Mouse (Mus musculus): Measurements from ENCODE around the gene Prelid1. TPM values are rescaled to one million over a fixed set of nuclear protein-coding genes. Genes with fewer than 3 reads are reported as not detected.
A peak's percentile ranks its signal among the peaks of the same experiment; 100 is the strongest.

Gene Prelid1
- polyA plus RNA-seq, 1 experiment from 2014 or later: 310 TPM

DNA sequence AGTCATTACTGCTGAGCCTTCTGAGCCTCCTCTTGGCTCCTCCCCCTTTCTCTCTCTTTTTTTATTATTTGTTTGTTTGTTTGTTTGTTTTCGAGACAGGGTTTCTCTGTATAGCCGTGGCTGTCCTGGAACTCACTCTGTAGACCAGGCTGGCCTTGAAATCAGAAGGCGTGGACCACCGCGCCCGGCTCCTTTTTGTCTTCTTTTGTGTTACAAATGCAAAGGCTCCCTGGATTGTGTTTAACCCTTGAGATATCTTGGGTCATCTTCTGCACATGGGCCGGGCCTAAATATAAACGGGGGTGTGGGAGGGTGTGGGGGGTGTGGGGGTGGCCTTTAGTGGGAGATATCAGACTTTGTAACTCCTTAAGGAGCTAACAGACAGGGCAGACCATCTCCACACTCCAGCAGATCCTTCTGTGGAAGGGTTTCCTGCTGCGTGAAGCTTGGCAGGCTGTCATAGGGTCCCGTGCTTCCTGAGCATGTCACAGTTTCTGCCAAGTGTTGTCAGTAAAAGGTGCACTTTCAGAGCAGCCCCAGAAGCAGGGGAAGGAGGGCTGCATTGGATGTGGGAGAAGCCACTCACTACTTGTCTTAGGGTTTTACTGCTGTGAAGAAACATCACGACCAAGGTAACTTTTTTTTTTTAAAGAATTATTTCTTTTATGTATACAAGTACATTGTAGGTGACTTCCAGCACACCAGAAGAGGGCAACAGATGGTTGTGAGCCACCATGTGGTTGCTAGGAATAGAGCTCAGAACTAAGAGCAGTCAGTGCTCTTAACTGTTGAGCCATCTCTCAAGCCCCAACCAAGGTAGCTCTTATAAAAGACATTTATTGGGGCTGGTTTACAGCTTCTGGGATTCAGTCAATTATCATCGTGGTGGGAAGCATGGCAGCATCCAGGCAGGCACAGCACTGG lies 18.1 kb downstream of the Prelid1 start:
- no peak overlapping the region for H3K4me2 ChIP-seq (replicated peaks)
- no peaks in the 10 kb centered on the region for H3K36me3 ChIP-seq
- ATAC-seq: no peak
- H3K9ac ChIP-seq (replicated peaks): no peak overlapping the region
- no peak overlapping the region for H3K4me3 ChIP-seq (replicated peaks)
- H3K27ac ChIP-seq: no peak overlapping the region
- WGBS: 65% methylated on average over 12 of the region's 12 CpGs
- no peaks in the 10 kb centered on the region for H3K4me1 ChIP-seq (replicated peaks)
- no peaks in the 10 kb centered on the region for H3K9me3 ChIP-seq
- H3K27me3 ChIP-seq: no peaks in the 10 kb centered on the region

DNA sequence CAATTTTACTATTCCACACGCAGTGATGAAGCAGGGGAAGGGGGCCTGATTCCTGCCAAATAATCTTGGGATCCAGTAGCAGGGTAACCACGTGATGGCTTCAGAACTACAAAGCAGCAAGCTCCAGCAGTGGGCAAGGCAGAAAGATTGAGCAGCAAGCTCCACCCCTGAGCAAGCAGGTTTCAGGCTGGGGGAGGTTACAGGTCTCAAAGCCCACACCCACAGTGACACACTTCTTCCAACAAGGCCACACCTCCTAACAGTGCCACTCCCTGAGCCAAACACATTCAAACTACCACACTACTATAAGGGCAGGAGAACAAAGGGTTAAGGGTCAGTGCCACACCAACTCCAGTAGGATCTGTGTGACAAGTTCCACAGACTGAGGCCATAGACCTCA lies 19.0 kb downstream of the Prelid1 start:
- H3K4me3 ChIP-seq (replicated peaks): no peak overlapping the region
- H3K27me3 ChIP-seq: no peaks in the 10 kb centered on the region
- H3K9me3 ChIP-seq: no peaks in the 10 kb centered on the region
- H3K27ac ChIP-seq: no peak overlapping the region
- H3K4me2 ChIP-seq (replicated peaks): no peak overlapping the region
- H3K4me1 ChIP-seq (replicated peaks): no peaks in the 10 kb centered on the region
- 46% methylated on average over 2 of the region's 2 CpGs for WGBS
- no peak overlapping the region for H3K9ac ChIP-seq (replicated peaks)
- ATAC-seq: no peak
- peaks cover 8% of the 10 kb centered on the region for H3K36me3 ChIP-seq

DNA sequence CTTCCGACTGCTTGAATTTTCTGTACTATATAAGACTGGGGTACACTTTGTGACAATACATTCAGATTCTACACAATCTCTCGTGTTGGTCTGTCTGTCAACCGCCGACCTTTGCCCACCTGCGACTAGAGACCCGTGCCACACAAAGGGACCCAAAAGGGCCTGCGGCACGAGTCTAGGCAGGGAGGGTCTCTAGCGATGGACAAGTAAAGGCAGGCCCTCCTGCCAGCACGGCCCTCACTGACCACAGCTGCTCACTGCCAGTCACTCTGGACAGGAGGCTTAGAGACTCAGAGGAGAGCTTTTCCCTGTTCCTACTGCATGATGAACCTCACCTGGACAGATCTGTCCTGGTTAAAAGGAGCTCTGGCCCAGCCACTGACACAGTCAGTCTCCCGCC lies 22.2 kb downstream of the Prelid1 start:
- Histone ChIP-seq H3K9ac (replicated peaks) (no peak overlapping the region), H3K27me3 (no peaks in the 10 kb centered on the region), H3K4me3 (replicated peaks) (no peak overlapping the region), H3K4me2 (replicated peaks) (no peak overlapping the region), H3K4me1 (replicated peaks) (no peaks in the 10 kb centered on the region), H3K27ac (no peak overlapping the region), H3K36me3 (peaks cover 40% of the 10 kb centered on the region), H3K9me3 (no peaks in the 10 kb centered on the region)
- no peak for ATAC-seq
- 44% methylated on average over 11 of the region's 11 CpGs for WGBS

DNA sequence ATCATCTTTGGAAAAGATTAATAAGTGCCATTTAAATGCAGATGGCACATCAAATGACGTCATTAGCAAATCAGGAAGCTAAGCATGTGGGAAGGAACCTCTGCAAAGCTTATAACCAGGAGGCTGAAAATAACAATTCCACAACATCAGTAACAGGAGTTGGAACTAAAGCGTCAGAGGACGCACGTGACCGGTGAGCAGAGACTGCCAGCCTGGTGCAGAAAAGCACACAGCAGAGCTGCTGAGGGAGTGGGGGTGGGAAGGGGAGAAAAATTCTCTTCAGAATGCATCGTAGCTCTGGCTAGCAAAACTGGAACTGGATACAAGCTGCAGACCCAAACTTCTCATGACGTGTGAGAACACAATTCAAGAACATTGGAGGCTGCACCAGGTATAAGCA lies 24.0 kb downstream of the Prelid1 start:
- H3K27me3 ChIP-seq: no peaks in the 10 kb centered on the region
- no peak overlapping the region for H3K4me3 ChIP-seq (replicated peaks)
- ATAC-seq: no peak
- H3K36me3 ChIP-seq: peaks cover 57% of the 10 kb centered on the region
- no peak overlapping the region for H3K4me2 ChIP-seq (replicated peaks)
- H3K27ac ChIP-seq: no peak overlapping the region
- no peaks in the 10 kb centered on the region for H3K4me1 ChIP-seq (replicated peaks)
- H3K9ac ChIP-seq (replicated peaks): no peak overlapping the region
- no peaks in the 10 kb centered on the region for H3K9me3 ChIP-seq
- 93% methylated on average over 7 of the region's 7 CpGs for WGBS

DNA sequence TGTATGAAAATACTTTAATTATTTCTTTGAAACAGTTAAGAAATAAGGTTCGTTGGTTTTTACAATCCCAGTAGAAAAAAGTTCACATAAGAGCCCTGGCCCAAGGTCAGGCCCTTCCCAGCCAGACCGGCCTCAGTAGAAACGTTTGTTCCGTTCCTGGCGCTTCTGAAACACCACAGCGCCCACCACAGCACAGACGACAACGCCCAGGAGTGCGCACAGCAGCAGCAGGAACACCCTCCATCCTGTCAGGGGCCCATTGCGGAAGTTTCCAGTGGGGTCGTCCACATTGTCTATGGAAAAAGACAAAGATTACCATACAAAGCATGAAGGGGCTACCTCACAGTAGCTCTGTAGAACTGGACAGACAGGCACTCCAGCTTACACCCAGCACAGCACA lies 26.4 kb downstream of the Prelid1 start:
- Histone ChIP-seq H3K27me3 (no peaks in the 10 kb centered on the region), H3K4me2 (replicated peaks) (no peak overlapping the region), H3K27ac (no peak overlapping the region), H3K4me3 (replicated peaks) (no peak overlapping the region), H3K9me3 (no peaks in the 10 kb centered on the region), H3K36me3 (peaks cover 79% of the 10 kb centered on the region), H3K9ac (replicated peaks) (no peak overlapping the region), H3K4me1 (replicated peaks) (no peaks in the 10 kb centered on the region)
- ATAC-seq: no peak
- WGBS: 90% methylated on average over 11 of the region's 11 CpGs

DNA sequence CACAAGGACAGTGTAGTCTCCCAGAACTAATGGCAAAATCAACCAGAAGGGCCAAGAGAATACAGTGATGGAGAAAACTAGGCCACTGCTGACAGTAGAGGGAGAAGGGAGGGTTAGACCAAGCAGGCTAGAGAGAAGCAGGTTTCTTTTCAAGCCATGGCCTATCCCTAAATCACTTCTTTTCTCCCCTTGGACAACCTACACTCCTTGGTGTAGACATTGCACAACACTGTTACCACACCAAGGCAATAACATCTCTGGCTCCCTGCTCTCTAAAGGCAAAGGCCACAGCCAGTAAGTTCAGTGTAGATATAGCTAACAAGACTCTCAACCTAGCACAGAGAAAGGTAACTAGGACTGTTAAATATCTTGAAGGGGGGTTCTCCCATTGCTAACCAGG lies 40.8 kb downstream of the Prelid1 start:
- Histone ChIP-seq H3K27me3 (peaks cover 13% of the 10 kb centered on the region), H3K36me3 (peaks cover 36% of the 10 kb centered on the region), H3K4me2 (replicated peaks) (peak overlapping the region; percentile 90), H3K9me3 (no peaks in the 10 kb centered on the region), H3K9ac (replicated peaks) (peak overlapping the region; percentile 95), H3K4me3 (replicated peaks) (peak overlapping the region; percentile 96), H3K4me1 (replicated peaks) (peaks cover 29% of the 10 kb centered on the region), H3K27ac (no peak overlapping the region)
- no peak for ATAC-seq

DNA sequence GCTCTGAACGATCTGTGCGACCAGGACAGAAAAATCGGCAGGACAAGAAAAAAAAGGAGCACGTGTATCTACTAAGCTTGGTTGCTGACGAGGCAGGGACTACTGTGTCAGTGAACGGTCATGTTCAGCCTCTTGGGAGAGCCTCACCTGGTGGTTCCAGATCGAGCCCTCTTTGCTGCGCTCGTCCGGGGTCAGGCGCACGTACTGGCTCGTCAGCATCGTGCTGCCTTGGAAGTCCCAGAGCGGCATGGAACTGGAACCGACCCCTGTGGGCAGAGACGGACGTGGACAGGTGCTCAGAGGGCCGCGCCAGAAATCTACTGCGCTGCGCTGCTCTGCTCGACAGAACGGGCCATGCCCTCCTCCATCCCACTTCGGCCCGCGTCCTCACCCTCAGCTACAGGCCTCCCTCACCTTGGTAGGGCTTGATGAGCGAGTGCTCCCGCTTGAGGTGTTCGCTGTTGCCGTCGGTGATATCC lies 41.7 kb downstream of the Prelid1 start:
- H3K27ac ChIP-seq: peak overlapping the region; percentile 91
- peaks cover 14% of the 10 kb centered on the region for H3K27me3 ChIP-seq
- no peaks in the 10 kb centered on the region for H3K9me3 ChIP-seq
- H3K4me1 ChIP-seq (replicated peaks): peaks cover 29% of the 10 kb centered on the region
- peak overlapping the region; percentile 96 for H3K4me3 ChIP-seq (replicated peaks)
- H3K36me3 ChIP-seq: peaks cover 32% of the 10 kb centered on the region
- 0% methylated on average over 32 of the region's 32 CpGs for WGBS
- H3K4me2 ChIP-seq (replicated peaks): peak overlapping the region; percentile 90
- peak overlapping the region; percentile 95 for H3K9ac ChIP-seq (replicated peaks)
- peak; percentile 65 for ATAC-seq

DNA sequence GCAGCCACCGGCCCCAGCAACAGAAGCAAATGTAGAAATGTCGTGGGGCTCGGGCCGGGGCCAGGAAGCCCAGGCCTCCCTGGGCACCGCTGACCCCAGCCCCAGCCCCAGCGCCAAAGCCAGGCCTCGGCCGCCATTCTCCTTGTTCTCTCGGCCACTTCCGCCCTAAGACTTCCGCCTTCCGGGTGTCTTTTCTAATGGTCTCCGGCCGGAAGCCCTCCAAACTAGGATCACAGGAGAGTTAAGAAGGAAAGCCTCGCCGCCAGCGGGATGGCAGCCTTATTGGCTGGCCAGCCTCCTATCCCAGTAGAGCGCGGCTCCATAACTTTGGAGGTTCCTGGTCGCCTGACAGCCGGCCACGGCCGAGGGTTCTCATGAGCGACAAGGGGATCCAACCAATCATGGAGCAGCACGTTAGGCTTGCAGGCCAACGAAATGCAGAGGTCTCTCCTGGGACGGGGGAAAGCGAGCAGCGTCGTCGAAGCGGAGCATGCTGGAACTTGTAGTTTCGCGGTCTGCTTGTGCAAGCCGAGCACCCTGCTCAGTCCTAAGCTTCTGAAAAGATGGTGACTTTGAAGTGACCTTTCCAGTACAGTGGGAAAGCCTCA lies 42.3 kb downstream of the Prelid1 start, which contains the start of gene Lman2:
TSS of gene Lman2 (minus strand) at position 331 of the 608 bp plus-strand sequence.
- peaks cover 20% of the 10 kb centered on the region for H3K27me3 ChIP-seq
- peak within 1 kb of the TSS; percentile 90 for H3K4me2 ChIP-seq (replicated peaks)
- peaks cover 26% of the 10 kb centered on the region for H3K36me3 ChIP-seq
- peaks cover 29% of the 10 kb centered on the region for H3K4me1 ChIP-seq (replicated peaks)
- H3K9me3 ChIP-seq: no peaks in the 10 kb centered on the region
- H3K4me3 ChIP-seq (replicated peaks): peak within 1 kb of the TSS; percentile 96
- H3K27ac ChIP-seq: peak within 1 kb of the TSS; percentile 91
- ATAC-seq: peak; percentile 100
- H3K9ac ChIP-seq (replicated peaks): peak within 1 kb of the TSS; percentile 95
- under 1% methylated on average over 35 of the region's 35 CpGs for WGBS

DNA sequence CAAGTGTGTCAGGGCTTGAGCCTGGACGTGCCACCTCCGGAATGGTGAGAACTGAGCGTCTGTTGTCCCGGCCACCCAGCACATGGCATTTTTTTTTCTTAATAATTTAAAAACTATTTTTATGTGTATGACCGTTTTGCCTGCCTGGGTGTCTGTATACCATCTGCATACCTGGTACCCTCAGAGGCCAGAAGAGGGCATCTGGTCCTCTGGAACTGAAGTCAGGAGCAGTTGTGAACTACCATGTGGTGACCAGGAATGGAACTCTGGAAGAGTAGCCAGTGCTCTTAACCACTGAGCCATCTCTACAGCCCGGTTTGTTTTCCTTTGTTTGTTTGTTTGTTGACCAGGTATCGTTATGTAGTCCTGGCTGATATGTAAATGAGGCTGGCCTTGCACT lies 48.1 kb downstream of the Prelid1 start:
- H3K4me3 ChIP-seq (replicated peaks): no peak overlapping the region
- H3K27ac ChIP-seq: no peak overlapping the region
- no peaks in the 10 kb centered on the region for H3K9me3 ChIP-seq
- H3K4me2 ChIP-seq (replicated peaks): no peak overlapping the region
- H3K9ac ChIP-seq (replicated peaks): no peak overlapping the region
- no peaks in the 10 kb centered on the region for H3K36me3 ChIP-seq
- H3K27me3 ChIP-seq: peaks cover 38% of the 10 kb centered on the region
- H3K4me1 ChIP-seq (replicated peaks): no peaks in the 10 kb centered on the region
- no peak for ATAC-seq
- WGBS: 85% methylated on average over 7 of the region's 7 CpGs

DNA sequence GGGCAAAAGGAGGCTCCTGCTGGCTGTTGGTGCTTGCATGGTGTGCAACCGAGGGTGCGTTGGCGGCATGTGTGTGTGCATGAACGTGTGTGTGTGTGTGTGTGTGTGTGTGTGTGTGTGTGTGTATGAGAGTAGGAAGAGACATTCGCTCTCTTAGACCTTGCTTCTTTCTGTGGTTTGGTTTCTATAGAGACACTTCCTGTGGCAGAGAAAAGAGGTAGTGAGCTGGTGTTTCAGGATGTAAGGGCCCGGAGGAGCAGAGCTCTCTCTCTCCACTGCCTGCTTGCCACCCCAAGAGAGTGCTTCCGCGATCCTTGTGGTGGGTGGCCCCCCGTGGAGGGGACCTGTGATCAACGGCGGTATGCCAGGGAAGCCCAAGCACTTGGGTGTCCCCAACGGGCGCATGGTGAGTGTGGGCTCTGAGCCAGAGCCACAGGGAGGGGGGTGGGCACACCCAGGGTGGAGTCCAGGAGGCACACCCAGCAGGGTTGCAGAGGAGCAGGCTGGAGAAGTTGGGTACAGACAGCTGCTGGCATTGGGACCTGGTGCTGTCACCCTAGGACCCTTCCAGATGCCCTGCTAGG lies 49.3 kb downstream of the Prelid1 start, which contains the start of gene Rgs14:
TSS of gene Rgs14 (plus strand) at position 202 of the 584 bp plus-strand sequence.
- no peak within 1 kb of the TSS for H3K4me3 ChIP-seq (replicated peaks)
- ATAC-seq: no peak
- H3K4me1 ChIP-seq (replicated peaks): no peaks in the 10 kb centered on the region
- H3K27me3 ChIP-seq: peaks cover 50% of the 10 kb centered on the region
- no peak within 1 kb of the TSS for H3K27ac ChIP-seq
- H3K9ac ChIP-seq (replicated peaks): no peak within 1 kb of the TSS
- H3K4me2 ChIP-seq (replicated peaks): no peak within 1 kb of the TSS
- WGBS: 75% methylated on average over 13 of the region's 13 CpGs
- H3K9me3 ChIP-seq: no peaks in the 10 kb centered on the region
- no peaks in the 10 kb centered on the region for H3K36me3 ChIP-seq

DNA sequence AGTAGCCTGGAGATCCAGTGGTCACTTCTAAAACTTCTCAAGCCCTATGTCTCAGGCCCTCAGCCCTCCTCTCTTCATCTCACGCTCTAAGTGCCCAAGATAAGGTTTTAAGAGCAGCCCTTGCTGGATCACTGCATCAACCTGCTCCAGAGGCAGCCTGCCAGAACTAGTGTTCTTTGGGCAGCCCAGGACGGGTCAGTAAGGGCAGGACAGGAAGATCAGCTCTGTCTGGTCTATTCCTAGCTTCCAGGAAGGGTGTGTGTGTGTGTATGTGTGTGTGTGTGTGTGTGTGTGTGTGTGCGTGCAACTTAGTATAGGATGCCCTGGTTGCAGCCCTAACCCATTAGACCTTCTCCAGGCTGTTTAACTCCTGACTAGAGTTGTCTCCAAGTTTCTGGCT lies 49.9 kb downstream of the Prelid1 start:
- H3K4me1 ChIP-seq (replicated peaks): no peaks in the 10 kb centered on the region

More for the DNA sequence above, 49.9 kb downstream of the Prelid1 start:
- no peak overlapping the region for H3K27ac ChIP-seq
- no peak overlapping the region for H3K4me3 ChIP-seq (replicated peaks)
- WGBS: 71% methylated on average over 3 of the region's 3 CpGs
- H3K9ac ChIP-seq (replicated peaks): no peak overlapping the region
- ATAC-seq: no peak
- H3K9me3 ChIP-seq: no peaks in the 10 kb centered on the region
- H3K36me3 ChIP-seq: no peaks in the 10 kb centered on the region
- H3K27me3 ChIP-seq: peaks cover 48% of the 10 kb centered on the region
- no peak overlapping the region for H3K4me2 ChIP-seq (replicated peaks)

Measured in midbrain, embryonic 13.5 days (tissue).